Mouse (Mus musculus) liver, embryonic 16.5 days (tissue): ENCODE measurements at regions not wholly inside any gene's neighbourhood (a gene's known extent, or its start where the extent isn't known, plus 50 kb on each side); places are given as distances from the start of the nearest gene placed in this dataset.
A peak's percentile ranks its signal among the peaks of the same experiment; 100 is the strongest.

Experiments used
- ATAC-seq: fragments of 200-750 bp; cut with Nextera tagmentation; 2 replicates; pipeline ENCODE4 v1.8.0; 2017; ENCODE audit warnings: low read depth, mild to moderate bottlenecking, moderate number of reproducible peaks, moderate library complexity
- H3K27ac ChIP-seq: fragments of 300-500 bp; sonication (generic); 2 replicates; pipeline ENCODE4 v1.5.1; 2014; ENCODE audit warnings: mild to moderate bottlenecking, low read length
- H3K27me3 ChIP-seq: fragments of 300-500 bp; sonication (generic); 2 replicates; pipeline ENCODE4 v1.6.1; 2014; ENCODE audit warnings: low read depth, low read length, mixed read lengths; ENCODE audit not compliant: control insufficient read depth, insufficient read depth
- H3K36me3 ChIP-seq: fragments of 300-500 bp; sonication (generic); 2 replicates; pipeline ENCODE4 v1.6.1; 2014; ENCODE audit warnings: mild to moderate bottlenecking; ENCODE audit not compliant: control insufficient read depth, insufficient read depth
- H3K4me1 ChIP-seq: fragments of 300-500 bp; sonication (generic); 2 replicates; pipeline ENCODE4 v1.6.1; 2014; ENCODE audit warnings: low read depth, low read length, mixed read lengths; ENCODE audit not compliant: control insufficient read depth
- H3K4me2 ChIP-seq: fragments of 300-500 bp; sonication (generic); 2 replicates; pipeline ENCODE4 v1.6.1; 2014; ENCODE audit warnings: low read depth, low read length, mixed read lengths
- H3K4me3 ChIP-seq: fragments of 300-500 bp; sonication (generic); 2 replicates; pipeline ENCODE4 v1.5.1; 2014; ENCODE audit warnings: low read depth, mild to moderate bottlenecking, low read length
- H3K9ac ChIP-seq: fragments of 300-500 bp; sonication (generic); 2 replicates; pipeline ENCODE4 v1.6.1; 2014; ENCODE audit warnings: low read depth, low read length
- H3K9me3 ChIP-seq: fragments of 300-500 bp; sonication (generic); replicated peaks from 2 replicates; pipeline ENCODE4 v1.6.1; 2016; ENCODE audit warnings: low read length; ENCODE audit not compliant: control insufficient read depth
- WGBS: fragments of 180-500 bp; shearing (Covaris S2); extraction: QIAGEN DNeasy Blood & Tissue Kit; methylation state at CpG from one replicate; pipeline ENCODE4 v1.1.7; 2014; ENCODE audit not compliant: insufficient replicate concordance; 5-methylcytosine and 5-hydroxymethylcytosine counted together

DNA sequence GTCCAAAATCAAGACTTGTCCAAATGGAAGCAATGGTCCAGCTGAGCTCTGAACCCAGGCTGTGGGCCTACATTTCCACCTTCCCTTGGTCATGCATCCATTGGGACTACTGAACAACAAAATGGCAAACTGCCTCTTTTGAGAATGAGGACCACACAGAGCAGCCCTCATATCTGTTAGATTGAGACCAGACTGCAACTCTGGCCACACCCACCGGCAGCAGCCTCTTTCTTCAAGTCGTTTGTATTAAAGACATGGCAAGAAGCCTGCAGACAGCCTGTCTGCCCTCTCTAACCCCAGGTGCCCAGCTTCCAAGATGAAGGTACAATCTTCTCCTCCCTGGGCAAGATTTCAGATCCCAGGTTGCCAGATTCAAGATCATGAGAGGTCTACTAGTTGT, 51.8 kb upstream of the St6galnac3 start:
- peak overlapping the region; percentile 30; the same call in 1 of the 2 replicates for H3K4me2 ChIP-seq
- WGBS = 28% methylated on average over 2 of the region's 2 CpGs
- no peaks in the 10 kb centered on the region for H3K9me3 ChIP-seq
- H3K36me3 ChIP-seq = no peaks in the 10 kb centered on the region
- peak overlapping the region; percentile 16; the same call in 1 of the 2 replicates for H3K9ac ChIP-seq
- H3K4me3 ChIP-seq = no peak overlapping the region
- no peak overlapping the region for H3K27ac ChIP-seq
- no peaks in the 10 kb centered on the region for H3K27me3 ChIP-seq
- peak; percentile 38; the same call in 1 of the 2 replicates for ATAC-seq
- H3K4me1 ChIP-seq = peaks cover 22% of the 10 kb centered on the region

DNA sequence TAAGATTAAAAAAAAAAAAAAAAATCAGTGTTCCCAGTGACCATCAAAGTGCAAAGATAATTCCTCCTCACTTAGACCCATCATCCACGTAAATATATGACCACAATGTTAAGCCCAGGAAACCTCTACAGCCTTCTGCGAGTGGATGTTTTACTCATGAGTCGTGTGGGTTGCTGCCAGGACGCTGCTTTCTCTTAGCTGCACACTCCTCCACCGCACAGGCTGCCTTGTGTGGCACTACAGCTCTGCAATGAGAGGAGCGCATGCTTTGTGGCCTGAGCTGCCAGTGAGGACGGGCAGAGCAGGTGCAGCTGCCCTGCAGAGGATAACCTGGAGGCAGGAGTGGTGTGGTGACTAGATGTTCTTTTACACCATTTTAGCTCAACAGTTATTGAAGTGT, 53.4 kb upstream of the St6galnac3 start:
- no peak overlapping the region for H3K27ac ChIP-seq
- ATAC-seq = no peak
- 69% methylated on average over 7 of the region's 7 CpGs for WGBS

DNA sequence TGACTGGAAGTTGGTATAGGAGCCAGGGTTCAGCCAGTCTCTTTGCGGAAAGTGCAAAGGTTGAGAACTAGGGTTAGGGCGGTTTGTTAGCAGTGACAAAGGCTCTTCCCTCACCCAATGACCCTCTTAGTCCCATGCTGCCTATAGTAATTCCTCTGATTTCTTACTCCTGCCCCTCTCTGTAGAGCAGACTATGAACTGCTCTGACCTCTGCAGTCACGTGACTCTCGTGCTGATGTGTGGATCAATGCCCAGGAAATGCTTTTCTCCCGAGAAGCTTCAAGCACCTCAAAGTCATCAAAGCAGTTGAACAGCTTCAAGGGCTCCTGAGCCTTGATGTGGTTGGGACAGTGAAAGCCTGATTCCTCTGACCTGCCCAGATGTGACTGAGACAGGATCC, 57.5 kb upstream of the St6galnac3 start:
- no peak overlapping the region for H3K9ac ChIP-seq
- no peak for ATAC-seq
- no peak overlapping the region for H3K4me3 ChIP-seq
- 65% methylated on average over 5 of the region's 5 CpGs for WGBS
- H3K27me3 ChIP-seq = no peaks in the 10 kb centered on the region
- no peak overlapping the region for H3K27ac ChIP-seq
- H3K36me3 ChIP-seq = no peaks in the 10 kb centered on the region
- no peaks in the 10 kb centered on the region for H3K9me3 ChIP-seq
- H3K4me1 ChIP-seq = no peaks in the 10 kb centered on the region
- H3K4me2 ChIP-seq = no peak overlapping the region

More for the DNA sequence above, 53.4 kb upstream of the St6galnac3 start:
- peaks cover 22% of the 10 kb centered on the region for H3K4me1 ChIP-seq
- no peaks in the 10 kb centered on the region for H3K36me3 ChIP-seq
- H3K4me2 ChIP-seq = no peak overlapping the region
- H3K4me3 ChIP-seq = no peak overlapping the region
- H3K9ac ChIP-seq = no peak overlapping the region
- H3K9me3 ChIP-seq = no peaks in the 10 kb centered on the region
- H3K27me3 ChIP-seq = no peaks in the 10 kb centered on the region

DNA sequence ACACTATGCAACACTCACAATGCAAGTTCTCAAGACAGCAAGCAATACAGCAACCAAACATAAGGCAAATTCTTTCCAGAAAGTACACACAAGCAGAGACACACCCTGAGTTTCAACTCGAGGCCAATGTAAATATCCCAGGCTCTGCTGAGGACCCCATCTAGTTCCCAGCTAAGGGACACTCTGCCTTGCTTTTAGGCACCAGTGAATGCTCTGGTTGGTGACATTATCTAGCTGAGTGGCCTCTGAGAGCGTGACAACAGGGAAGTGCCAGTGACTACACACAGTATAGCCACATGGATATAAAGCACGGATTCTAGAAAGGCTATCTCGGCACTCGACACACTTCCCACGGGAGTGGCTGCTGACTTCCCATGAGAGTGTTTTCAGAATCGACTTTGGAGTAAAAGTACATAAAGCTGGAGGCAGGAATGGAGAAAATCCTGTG, 58.3 kb upstream of the St6galnac3 start:
- ATAC-seq = no peak
- Histone ChIP-seq H3K4me3 (no peak overlapping the region), H3K9me3 (no peaks in the 10 kb centered on the region), H3K36me3 (no peaks in the 10 kb centered on the region), H3K4me2 (no peak overlapping the region), H3K27ac (no peak overlapping the region), H3K27me3 (no peaks in the 10 kb centered on the region), H3K9ac (no peak overlapping the region), H3K4me1 (no peaks in the 10 kb centered on the region)
- WGBS = 56% methylated on average over 7 of the region's 7 CpGs

DNA sequence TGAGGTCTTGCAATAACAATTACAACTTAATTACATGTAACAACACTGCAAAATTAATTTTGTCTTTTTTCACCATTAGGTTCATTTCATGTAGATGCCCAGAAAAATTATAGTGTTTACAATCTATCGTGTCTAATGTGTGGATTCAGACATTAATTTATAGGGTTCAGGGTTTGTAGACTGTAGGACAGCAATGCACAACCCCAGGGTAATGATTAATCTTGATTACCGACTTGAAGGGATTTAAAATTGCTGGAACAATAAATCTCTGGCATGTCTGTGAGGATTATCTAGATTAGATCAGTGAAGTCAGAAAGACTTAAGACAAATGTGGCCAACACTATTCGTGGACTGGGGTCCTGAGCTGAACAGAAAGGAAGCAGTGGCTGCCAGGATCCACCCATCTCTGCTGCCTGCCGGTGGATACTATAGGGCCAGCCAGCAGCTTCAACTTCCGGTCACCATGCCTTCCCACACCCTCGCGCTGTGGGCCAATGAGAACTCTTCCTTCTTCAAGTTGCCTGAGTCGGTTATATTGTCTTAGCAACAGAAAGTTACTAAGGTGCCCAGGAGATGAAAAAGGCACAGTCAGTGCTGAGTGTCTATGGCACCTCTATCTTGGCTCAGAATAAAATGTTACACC, 59.1 kb upstream of the St6galnac3 start:
- Histone ChIP-seq H3K9ac (no peak overlapping the region), H3K36me3 (no peaks in the 10 kb centered on the region), H3K27me3 (no peaks in the 10 kb centered on the region), H3K27ac (no peak overlapping the region), H3K4me1 (peaks cover 4% of the 10 kb centered on the region), H3K4me2 (no peak overlapping the region), H3K9me3 (no peaks in the 10 kb centered on the region), H3K4me3 (no peak overlapping the region)
- no peak for ATAC-seq
- WGBS = 46% methylated on average over 8 of the region's 8 CpGs

DNA sequence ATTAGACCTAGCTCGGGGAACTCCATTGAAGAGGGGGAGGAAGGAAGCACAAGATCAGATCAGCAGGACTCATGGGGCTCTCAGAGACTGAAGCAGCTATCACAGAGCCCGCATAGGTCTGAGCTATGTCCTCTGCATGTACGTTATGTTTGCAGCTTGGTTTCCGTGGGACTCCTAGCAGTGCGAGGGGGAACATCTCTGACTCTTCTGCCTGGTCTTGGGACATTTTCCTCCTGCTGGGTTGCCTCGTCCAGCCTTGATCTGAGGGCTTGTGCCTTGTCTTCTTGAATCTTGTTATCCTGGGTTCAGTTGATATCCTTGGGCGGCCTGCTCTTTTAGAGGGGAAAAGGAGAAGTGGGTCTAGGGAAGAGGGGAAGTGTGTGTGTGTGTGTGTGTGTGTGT, 53.6 kb upstream of the Asb17 start:
- H3K27me3 ChIP-seq = no peaks in the 10 kb centered on the region
- H3K4me1 ChIP-seq = peaks cover 44% of the 10 kb centered on the region
- WGBS = 25% methylated on average over 7 of the region's 7 CpGs
- H3K9me3 ChIP-seq = no peaks in the 10 kb centered on the region; the same call in 1 of the 2 replicates
- peak overlapping the region; percentile 59 for H3K9ac ChIP-seq
- H3K36me3 ChIP-seq = no peaks in the 10 kb centered on the region
- ATAC-seq = no peak
- H3K4me2 ChIP-seq = peak overlapping the region; percentile 49; the same call in 1 of the 2 replicates
- H3K4me3 ChIP-seq = no peak overlapping the region
- peak overlapping the region; percentile 92 for H3K27ac ChIP-seq

DNA sequence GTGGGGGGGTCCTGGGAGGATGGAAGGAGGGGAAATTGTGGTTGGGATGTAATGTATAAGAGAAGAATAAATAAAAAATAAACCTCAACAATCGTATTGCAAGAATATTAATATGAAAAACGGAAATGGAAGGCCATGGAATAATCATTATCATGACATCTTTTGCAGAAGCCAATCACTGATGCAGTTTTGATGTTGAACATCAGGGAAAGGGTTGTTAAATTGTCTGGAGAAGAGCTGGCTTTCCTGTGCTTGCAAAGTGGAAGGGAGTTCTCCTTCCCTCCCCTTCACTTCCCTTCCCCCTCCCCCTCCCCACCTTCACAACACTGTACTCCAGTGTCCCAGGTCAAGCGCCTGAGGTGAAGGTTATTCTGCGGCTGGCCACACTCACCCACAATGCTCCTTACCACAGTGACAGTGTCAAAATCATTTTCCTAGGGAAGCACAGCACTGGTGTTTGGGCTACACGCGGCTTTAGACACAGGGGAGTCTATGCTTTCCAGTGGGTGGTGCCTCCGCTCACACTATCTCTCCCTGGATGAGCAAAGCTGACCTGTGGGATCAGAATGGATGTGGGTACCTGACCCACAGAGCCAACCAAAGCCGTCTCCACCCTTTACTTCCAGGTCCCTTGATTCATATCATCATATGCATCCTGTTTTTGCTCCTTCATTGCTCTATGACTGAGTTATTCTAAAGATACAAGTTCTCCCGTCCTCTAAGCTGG, 53.0 kb upstream of the Asb17 start:
- WGBS = 18% methylated on average over 9 of the region's 9 CpGs
- Histone ChIP-seq H3K27ac (peak overlapping the region; percentile 92), H3K9me3 (no peaks in the 10 kb centered on the region; the same call in 1 of the 2 replicates), H3K4me1 (peaks cover 44% of the 10 kb centered on the region), H3K4me2 (peak overlapping the region; percentile 49), H3K4me3 (peak overlapping the region; percentile 36), H3K27me3 (no peaks in the 10 kb centered on the region), H3K9ac (peak overlapping the region; percentile 59), H3K36me3 (no peaks in the 10 kb centered on the region)
- ATAC-seq = peak; percentile 45

DNA sequence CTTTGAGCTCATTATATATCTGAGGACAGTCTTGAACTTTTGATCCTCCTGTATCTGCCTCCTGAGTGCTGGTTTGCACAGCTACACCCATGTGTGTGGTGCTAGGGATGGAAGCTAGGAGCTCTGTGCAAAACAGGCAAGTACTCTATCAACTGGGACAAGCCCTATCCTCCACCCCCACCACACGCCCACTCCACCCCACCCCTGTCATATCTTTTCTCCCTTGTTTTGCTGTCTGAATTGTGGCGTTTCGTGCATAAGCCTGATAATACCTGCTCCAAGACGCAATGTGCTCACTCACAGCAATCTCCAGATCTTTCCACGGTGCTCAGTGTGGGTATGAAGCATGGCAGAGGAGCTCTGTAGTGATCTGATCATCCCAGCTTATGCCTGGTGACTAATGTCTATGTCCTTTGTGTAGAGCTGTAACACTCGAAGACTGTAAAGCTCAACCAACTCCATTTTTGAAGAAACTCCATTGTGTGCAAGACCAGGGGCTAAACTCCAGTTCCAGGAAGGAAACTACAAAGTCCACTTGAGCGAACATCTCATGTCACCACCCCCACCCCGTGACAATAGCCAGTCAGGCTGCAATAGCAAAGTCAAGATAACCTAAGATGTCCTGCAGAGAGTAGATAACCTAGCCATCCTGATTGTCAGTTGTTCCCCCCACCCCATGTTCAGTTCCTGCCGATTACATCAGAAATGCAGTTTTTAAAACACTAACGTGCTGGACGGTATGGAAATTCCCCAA, 52.2 kb upstream of the Asb17 start:
- Histone ChIP-seq H3K27me3 (no peaks in the 10 kb centered on the region), H3K4me1 (peaks cover 44% of the 10 kb centered on the region), H3K9me3 (no peaks in the 10 kb centered on the region; the same call in 1 of the 2 replicates), H3K27ac (peak overlapping the region; percentile 92), H3K36me3 (no peaks in the 10 kb centered on the region), H3K4me2 (peak overlapping the region; percentile 49), H3K4me3 (peak overlapping the region; percentile 36), H3K9ac (peak overlapping the region; percentile 66)
- peak; percentile 96 for ATAC-seq
- WGBS = 16% methylated on average over 11 of the region's 11 CpGs
